Mouse (Mus musculus): ENCODE data around the gene Snx12. TPM values are rescaled to one million over a fixed set of nuclear protein-coding genes. Genes with fewer than 3 reads are reported as not detected.
"Not testable (repeated sequence)": the region's sequence is repeated elsewhere in the genome, so short reads cannot be mapped to it uniquely, and the experiment has no call there.

Gene Snx12
- polyA plus RNA-seq, 1 experiment from 2014 or later: 57.5 TPM

DNA sequence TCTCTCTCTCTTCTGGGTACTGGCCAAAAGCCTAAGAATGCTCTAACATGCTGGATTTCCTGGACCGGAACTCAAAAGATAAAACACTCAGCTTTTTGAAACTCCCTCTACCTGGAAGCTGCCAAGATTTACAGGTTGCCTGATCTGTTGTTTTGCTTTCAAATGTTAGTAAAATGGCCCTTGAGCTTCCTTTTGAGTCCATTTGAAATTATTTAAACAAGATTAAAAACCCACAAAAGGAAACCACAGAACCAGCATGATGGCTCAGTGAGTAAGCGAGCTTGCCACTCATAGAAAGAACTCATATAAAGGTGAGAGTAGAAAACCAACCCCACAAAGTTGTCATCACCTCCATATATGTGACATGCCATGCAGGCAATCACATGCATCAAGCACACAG lies 93.8 kb downstream of the Snx12 start:
- no peak for ATAC-seq
- Histone ChIP-seq H3K9ac (no peak overlapping the region), H3K4me1 (no peaks in the 10 kb centered on the region), H3K36me3 (ENCODE audit: poor library complexity, severe bottlenecking) (no peaks in the 10 kb centered on the region), H3K4me3 (no peak overlapping the region), H3K27ac (no peak overlapping the region), H3K27me3 (no peaks in the 10 kb centered on the region), H3K9me3 (replicated peaks) (no peaks in the 10 kb centered on the region), H3K4me2 (no peak overlapping the region)
- 93% methylated on average over 2 of the region's 2 CpGs for WGBS

DNA sequence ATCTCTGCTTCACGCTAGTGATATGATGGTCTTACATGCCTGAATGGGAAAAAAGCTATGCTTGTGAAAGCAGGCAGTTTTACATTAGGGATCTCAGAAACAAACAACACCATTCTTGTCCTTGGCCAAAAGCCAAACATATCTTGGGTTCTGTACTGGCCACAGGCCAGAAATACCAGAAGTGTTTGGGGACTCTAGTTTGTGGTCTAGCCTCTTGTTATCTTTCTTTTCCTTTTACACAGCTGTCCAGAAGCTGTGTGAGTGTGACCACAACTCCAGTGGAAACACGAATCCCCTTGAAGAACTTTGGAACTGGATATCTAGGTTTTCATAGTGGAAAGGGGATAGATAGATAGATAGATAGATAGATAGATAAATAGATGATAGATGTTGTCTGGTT lies 95.4 kb downstream of the Snx12 start:
- ATAC-seq: no peak
- no peaks in the 10 kb centered on the region for H3K4me1 ChIP-seq
- no peak overlapping the region for H3K4me2 ChIP-seq
- H3K4me3 ChIP-seq: no peak overlapping the region
- no peaks in the 10 kb centered on the region for H3K27me3 ChIP-seq
- 69% methylated on average over 2 of the region's 2 CpGs for WGBS
- no peaks in the 10 kb centered on the region for H3K9me3 ChIP-seq (replicated peaks)
- no peaks in the 10 kb centered on the region for H3K36me3 ChIP-seq (ENCODE audit: poor library complexity, severe bottlenecking)
- H3K27ac ChIP-seq: no peak overlapping the region
- no peak overlapping the region for H3K9ac ChIP-seq

DNA sequence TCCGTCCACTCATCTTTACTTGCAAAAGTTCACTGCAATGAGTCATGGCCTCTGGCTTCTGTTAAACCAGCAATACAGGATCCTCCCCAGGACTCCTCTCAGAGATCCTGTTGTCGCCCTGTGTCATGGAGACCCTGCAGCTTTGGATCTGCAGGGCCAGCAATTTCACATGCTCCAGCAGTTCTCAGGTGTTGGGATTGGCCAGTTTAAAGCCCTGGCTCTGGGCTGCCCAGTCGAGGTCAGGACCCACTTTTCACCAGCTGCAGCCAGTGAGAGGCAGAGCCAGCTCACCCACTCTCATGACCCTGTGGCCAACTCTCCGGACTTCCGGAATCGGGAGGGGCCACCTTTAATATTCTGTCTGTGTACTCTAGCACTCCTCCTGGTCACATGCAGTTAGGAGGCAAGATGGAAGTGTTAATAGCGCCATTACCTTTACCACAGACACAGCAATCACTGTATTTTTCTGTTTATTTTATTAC lies 95.8 kb downstream of the Snx12 start:
- H3K36me3 ChIP-seq (ENCODE audit: poor library complexity, severe bottlenecking): no peaks in the 10 kb centered on the region
- no peak for ATAC-seq
- H3K9me3 ChIP-seq (replicated peaks): no peaks in the 10 kb centered on the region
- no peaks in the 10 kb centered on the region for H3K4me1 ChIP-seq
- no peak overlapping the region for H3K27ac ChIP-seq
- H3K27me3 ChIP-seq: no peaks in the 10 kb centered on the region
- 76% methylated on average over 7 of the region's 7 CpGs for WGBS
- H3K4me2 ChIP-seq: no peak overlapping the region
- H3K4me3 ChIP-seq: no peak overlapping the region
- no peak overlapping the region for H3K9ac ChIP-seq

DNA sequence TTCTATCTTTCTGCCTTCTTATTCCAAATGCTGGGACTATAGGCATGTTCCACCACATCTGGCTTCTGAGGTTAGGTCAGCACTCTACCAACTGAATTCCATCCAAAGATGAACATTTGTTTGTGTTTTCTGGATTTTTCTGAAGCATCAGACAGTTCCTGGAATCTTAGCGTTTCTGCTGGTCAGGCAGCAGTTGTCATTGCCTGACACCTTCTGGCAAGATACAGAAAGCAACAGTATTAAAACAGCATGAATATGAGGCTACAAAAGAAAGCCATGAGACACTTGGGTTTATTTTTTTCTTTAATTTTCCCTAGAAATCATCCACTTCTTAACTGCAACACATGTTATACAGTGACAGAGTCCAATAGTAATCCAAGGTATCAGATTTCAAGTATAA lies 101.8 kb downstream of the Snx12 start:
- Histone ChIP-seq H3K9me3 (replicated peaks) (no peaks in the 10 kb centered on the region), H3K9ac (no peak overlapping the region), H3K27me3 (no peaks in the 10 kb centered on the region), H3K27ac (no peak overlapping the region), H3K36me3 (ENCODE audit: poor library complexity, severe bottlenecking) (no peaks in the 10 kb centered on the region), H3K4me2 (no peak overlapping the region), H3K4me1 (no peaks in the 10 kb centered on the region), H3K4me3 (no peak overlapping the region)
- WGBS: 59% methylated on average over 1 of the region's 1 CpGs
- no peak for ATAC-seq

DNA sequence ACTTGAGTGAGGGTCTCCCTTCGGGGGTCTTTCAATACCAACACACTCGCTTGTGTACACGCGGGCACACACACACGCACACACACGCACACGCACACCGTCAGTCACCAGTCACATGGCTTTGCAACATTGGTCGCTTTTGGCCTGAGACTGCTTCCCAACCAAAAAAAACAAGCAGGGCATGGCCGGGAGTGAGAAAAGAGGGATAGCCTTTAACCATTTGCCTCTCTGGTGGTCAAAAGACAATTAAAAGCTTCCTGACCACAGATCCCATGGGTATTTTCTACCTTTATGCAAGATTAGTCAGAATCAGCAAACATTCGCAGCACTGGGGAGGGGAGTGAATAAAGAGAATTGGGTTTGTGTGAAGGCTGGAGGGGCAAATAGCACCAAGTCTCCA lies 136.4 kb downstream of the Snx12 start, which contains the start of gene Slc7a3:
Slc7a3 (minus strand) TSS at position 101 of the 400 bp plus-strand sequence.
- Histone ChIP-seq H3K36me3 (ENCODE audit: poor library complexity, severe bottlenecking) (no peaks in the 10 kb centered on the region), H3K27ac (no peak within 1 kb of the TSS), H3K4me2 (peak within 1 kb of the TSS; percentile 63), H3K4me1 (no peaks in the 10 kb centered on the region), H3K4me3 (peak within 1 kb of the TSS; percentile 29), H3K9me3 (replicated peaks) (no peaks in the 10 kb centered on the region), H3K9ac (no peak within 1 kb of the TSS), H3K27me3 (peaks cover 7% of the 10 kb centered on the region; the same call in 1 of the 2 replicates)
- 50% methylated on average over 11 of the region's 11 CpGs for WGBS
- no peak for ATAC-seq

DNA sequence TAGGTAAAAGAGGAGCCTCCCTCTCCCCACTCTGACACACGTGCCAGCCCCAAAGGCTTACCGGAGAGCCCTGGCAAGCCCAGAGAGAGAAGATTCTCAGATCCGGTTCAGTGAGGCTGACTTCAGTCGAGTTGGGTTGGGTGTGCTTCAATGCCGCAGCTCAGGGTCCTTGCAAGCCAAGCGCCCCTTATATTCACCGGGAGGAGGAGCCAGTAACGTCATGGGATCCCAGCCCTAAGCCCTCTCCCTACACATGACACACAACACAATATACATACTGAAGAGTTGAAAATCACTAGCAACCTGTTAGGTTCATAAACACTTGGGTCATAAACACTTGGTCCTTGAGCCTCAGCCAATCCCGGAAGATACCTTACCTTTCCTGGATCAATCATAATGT lies 137.2 kb downstream of the Snx12 start:
- ATAC-seq; H3K27ac ChIP-seq; H3K4me1 ChIP-seq; H3K27me3 ChIP-seq; H3K9ac ChIP-seq; H3K9me3 ChIP-seq (replicated peaks); H3K36me3 ChIP-seq (ENCODE audit: poor library complexity, severe bottlenecking): not testable (repeated sequence)
- H3K4me3 ChIP-seq: peak overlapping the region; percentile 29
- H3K4me2 ChIP-seq: peak overlapping the region; percentile 63
- 23% methylated on average over 8 of the region's 9 CpGs for WGBS

GRCm38 (mm10) chrX:101084192-101084591 lies 138.2 kb downstream of the Snx12 start:
- Histone ChIP-seq H3K9ac (no peak overlapping the region), H3K4me2 (peak overlapping the region; percentile 63), H3K36me3 (ENCODE audit: poor library complexity, severe bottlenecking) (no peaks in the 10 kb centered on the region), H3K4me1 (no peaks in the 10 kb centered on the region), H3K27me3 (peaks cover 7% of the 10 kb centered on the region; the same call in 1 of the 2 replicates), H3K9me3 (replicated peaks) (no peaks in the 10 kb centered on the region), H3K27ac (no peak overlapping the region), H3K4me3 (no peak overlapping the region)
- ATAC-seq: no peak
- 60% methylated on average over 2 of the region's 2 CpGs for WGBS

GRCm38 (mm10) chrX:101065245-101065644 lies 157.1 kb downstream of the Snx12 start:
- H3K27ac ChIP-seq: no peak overlapping the region
- no peaks in the 10 kb centered on the region for H3K27me3 ChIP-seq
- no peak; the same call in 1 of the 2 replicates for ATAC-seq
- H3K9ac ChIP-seq: no peak overlapping the region
- no peak overlapping the region for H3K4me3 ChIP-seq
- no peaks in the 10 kb centered on the region for H3K4me1 ChIP-seq
- H3K9me3 ChIP-seq (replicated peaks): no peaks in the 10 kb centered on the region
- WGBS: 79% methylated on average over 1 of the region's 1 CpGs
- H3K36me3 ChIP-seq (ENCODE audit: poor library complexity, severe bottlenecking): no peaks in the 10 kb centered on the region
- H3K4me2 ChIP-seq: no peak overlapping the region

DNA sequence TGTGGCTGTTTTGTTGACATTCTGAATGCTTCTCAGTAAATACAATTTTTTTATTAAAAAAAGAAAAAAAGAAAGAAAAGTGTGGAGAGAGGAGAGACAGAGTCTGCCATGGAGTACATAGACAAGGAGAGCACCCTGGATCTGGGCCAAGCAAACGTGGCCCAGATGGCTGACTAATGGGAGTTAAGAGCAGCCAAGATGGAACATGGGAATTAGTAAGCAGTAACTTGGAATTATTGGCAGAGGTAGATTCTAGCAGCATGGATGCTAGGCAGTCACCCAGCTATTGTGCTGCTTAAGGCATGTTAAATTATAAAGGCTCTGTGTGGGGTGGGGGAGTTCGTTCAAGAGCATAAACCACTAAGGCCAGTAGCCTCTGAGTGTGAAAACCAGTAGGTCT lies 158.9 kb downstream of the Snx12 start:
- Histone ChIP-seq H3K9ac (no peak overlapping the region), H3K4me3 (no peak overlapping the region), H3K9me3 (replicated peaks) (0 out of 2 replicates have a peak, but pooled peaks cover 3% of the 10 kb centered on the region), H3K4me1 (no peaks in the 10 kb centered on the region), H3K27ac (no peak overlapping the region), H3K36me3 (ENCODE audit: poor library complexity, severe bottlenecking) (no peaks in the 10 kb centered on the region), H3K4me2 (no peak overlapping the region), H3K27me3 (no peaks in the 10 kb centered on the region)
- WGBS: 56% methylated on average over 2 of the region's 2 CpGs
- ATAC-seq: peak; percentile 74; the same call in 1 of the 2 replicates

DNA sequence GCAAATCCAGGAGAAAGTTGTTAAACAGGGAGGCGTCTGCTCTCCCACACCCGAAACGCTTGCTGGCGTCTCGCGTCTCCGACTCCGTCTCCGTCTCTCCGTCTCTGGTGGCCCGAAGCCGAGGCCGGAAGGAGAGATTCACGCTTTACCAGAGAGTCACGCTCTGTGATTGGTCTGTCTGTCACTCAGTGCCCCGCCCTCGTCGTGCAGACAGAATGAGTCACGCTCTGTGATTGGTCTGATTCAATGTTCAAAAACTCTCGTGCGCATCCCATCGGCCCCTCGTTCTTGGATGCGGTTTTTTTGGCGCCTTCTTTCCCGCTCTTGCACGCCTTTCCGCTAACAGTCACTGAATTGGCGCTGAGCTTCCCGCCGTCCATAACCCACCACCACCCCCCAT lies 162.8 kb downstream of the Snx12 start, which contains the start of gene Tex11:
Tex11 (minus strand) TSS at position 127 of the 400 bp plus-strand sequence.
- WGBS: 90% methylated on average over 31 of the region's 31 CpGs
- no peak within 1 kb of the TSS for H3K27ac ChIP-seq
- 0 out of 2 replicates have a peak, but pooled peaks cover 3% of the 10 kb centered on the region for H3K9me3 ChIP-seq (replicated peaks)
- H3K36me3 ChIP-seq (ENCODE audit: poor library complexity, severe bottlenecking): no peaks in the 10 kb centered on the region
- no peaks in the 10 kb centered on the region for H3K4me1 ChIP-seq
- no peak within 1 kb of the TSS for H3K9ac ChIP-seq
- no peaks in the 10 kb centered on the region for H3K27me3 ChIP-seq
- H3K4me3 ChIP-seq: no peak within 1 kb of the TSS
- no peak within 1 kb of the TSS for H3K4me2 ChIP-seq
- ATAC-seq: no peak

Other genes starting within 250 kb of the Snx12 start
- gene Tex11, start 162.9 kb downstream of the Snx12 start, polyA plus RNA-seq (2015; fragmentation: Nextera tagmentation; extraction: Ambion mirVana): not detected in 2 replicates
- gene Slc7a3, start 136.5 kb downstream of the Snx12 start, polyA plus RNA-seq (2015; fragmentation: Nextera tagmentation; extraction: Ambion mirVana): 0.57 and 1.2 TPM in 2 replicates
- gene Foxo4, start 32.0 kb upstream of the Snx12 start, polyA plus RNA-seq (2015; fragmentation: Nextera tagmentation; extraction: Ambion mirVana): 1.3 TPM in 2 replicates
- not detected in 2 replicates for gene Gm614, start 41.4 kb upstream of the Snx12 start, polyA plus RNA-seq (2015; fragmentation: Nextera tagmentation; extraction: Ambion mirVana)
- gene Il2rg, start 45.7 kb upstream of the Snx12 start, polyA plus RNA-seq (2015; fragmentation: Nextera tagmentation; extraction: Ambion mirVana): 2.3 and 2.4 TPM in 2 replicates
- not detected in 2 replicates for gene Gm20489, start 46.5 kb upstream of the Snx12 start, polyA plus RNA-seq (2015; fragmentation: Nextera tagmentation; extraction: Ambion mirVana)
- gene Med12, start 51.5 kb upstream of the Snx12 start, polyA plus RNA-seq (2015; fragmentation: Nextera tagmentation; extraction: Ambion mirVana): 31.3 and 31.7 TPM in 2 replicates
- gene Nlgn3, start 76.6 kb upstream of the Snx12 start, polyA plus RNA-seq (2015; fragmentation: Nextera tagmentation; extraction: Ambion mirVana): 33.8 and 43.0 TPM in 2 replicates
- gene Gjb1, start 153.8 kb upstream of the Snx12 start, polyA plus RNA-seq (2015; fragmentation: Nextera tagmentation; extraction: Ambion mirVana): 0.23 and 0.25 TPM in 2 replicates
- 39.9 and 46.6 TPM in 2 replicates for gene Zmym3, start 198.3 kb upstream of the Snx12 start, polyA plus RNA-seq (2015; fragmentation: Nextera tagmentation; extraction: Ambion mirVana)
- 558 and 566 TPM in 2 replicates for gene Nono, start 206.8 kb upstream of the Snx12 start, polyA plus RNA-seq (2015; fragmentation: Nextera tagmentation; extraction: Ambion mirVana)
- 2.8 and 3.1 TPM in 2 replicates for gene Itgb1bp2, start 226.5 kb upstream of the Snx12 start, polyA plus RNA-seq (2015; fragmentation: Nextera tagmentation; extraction: Ambion mirVana)